Mouse (Mus musculus) spleen, adult 12 weeks (tissue): ENCODE data around the gene Wwtr1.

Source experiments
- DNase-seq: peaks from one replicate; pipeline ENCODE4 v3.0.0; 2022; ENCODE audit warnings: low spot score

Wwtr1 gene

GRCm38 (mm10) chr3:57557408-57557807, 18.3 kb downstream of the Wwtr1 start:
- no peak for DNase-seq

GRCm38 (mm10) chr3:57555560-57555959, 20.1 kb downstream of the Wwtr1 start:
- no peak for DNase-seq

DNA sequence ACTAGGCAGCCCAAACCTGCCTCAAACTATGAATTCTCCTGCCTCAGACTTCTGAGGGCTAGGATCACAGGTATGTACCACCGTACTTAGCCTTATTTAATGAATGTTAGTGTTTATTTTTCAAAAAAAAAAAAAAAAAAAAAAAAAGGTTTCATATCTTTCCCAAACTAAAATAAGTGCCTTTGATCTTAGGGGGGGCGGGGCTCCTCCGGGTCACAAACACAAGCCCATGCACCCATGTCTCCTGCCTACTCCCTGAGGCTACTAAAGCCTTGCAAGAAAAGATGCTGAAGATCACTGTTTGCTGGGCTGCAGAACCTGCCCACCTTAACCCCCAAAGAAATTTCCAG, 20.8 kb downstream of the Wwtr1 start:
- no peak for DNase-seq

DNA sequence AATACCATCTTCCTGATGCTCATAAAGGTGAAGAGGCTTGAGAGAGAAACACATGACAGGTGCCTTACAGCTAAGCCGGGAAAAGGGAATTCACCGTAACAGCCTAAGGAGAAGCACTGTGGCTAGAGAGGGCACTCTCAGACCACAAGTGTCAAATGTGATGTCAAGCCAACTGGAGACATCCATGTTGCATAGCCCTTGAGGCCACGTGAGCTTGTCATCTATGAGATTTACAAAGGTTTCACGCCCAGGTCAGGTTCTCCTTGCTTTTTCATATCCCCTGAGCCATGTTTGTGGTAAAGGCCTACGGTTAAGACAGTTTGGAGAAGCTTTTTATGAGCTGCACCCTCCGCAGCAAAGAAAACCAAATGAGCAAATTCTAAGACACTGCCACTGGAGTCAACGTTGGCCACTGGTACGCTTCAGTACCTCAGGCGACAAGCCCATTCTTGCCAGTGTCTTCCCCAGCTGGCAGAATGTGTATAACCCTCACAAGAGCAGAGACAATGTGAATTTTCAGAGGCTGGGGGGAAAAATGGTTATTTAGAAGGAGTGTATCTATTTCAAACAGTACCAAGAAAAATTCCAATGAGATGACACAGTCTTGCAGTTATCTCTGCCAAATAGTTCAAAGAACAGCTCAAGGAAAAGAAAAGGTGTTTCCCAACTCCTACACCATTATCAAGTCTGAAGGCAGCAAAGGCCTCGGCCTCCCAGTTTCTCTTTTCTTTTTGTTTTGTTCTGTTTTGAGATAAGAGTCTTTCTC, 21.4 kb downstream of the Wwtr1 start:
- no peak for DNase-seq

- no peak for DNase-seq
These were observed 22.6 kb downstream of the Wwtr1 start for GRCm38 (mm10) chr3:57553108-57553507.

GRCm38 (mm10) chr3:57551210-57551609, 24.5 kb downstream of the Wwtr1 start:
- no peak for DNase-seq

DNA sequence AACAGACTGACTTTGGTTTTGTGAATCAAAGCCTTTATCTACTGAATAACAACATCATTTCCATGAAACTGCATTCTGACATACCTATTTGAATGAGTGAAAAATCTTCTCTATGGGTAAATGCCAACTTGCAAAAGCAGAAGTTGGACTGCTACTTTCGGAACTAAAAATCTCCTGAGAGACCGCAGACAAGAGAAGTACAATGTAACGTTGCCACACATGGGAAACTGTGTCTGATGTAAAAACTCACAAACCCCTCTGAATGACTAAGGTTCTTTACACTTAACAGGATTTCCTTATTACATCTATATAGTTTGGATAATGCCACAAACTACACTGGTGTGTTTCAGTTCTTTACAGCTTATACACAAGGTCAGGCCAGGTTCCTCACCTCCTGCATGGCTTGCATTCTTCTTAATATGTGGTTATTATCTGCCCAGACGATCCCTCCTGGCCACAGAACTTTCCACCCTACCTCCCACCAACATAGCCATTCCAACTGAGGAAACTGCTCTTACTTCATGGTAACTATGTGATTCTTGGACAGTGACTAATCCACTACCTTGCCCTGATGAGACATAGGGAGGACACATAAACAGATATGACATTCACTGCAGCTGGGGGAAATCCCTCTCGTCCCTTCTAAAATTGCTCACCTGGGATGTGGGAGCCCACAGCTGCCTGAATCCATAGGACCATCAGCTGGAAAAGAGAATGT, 25.1 kb downstream of the Wwtr1 start:
- no peak for DNase-seq

DNA sequence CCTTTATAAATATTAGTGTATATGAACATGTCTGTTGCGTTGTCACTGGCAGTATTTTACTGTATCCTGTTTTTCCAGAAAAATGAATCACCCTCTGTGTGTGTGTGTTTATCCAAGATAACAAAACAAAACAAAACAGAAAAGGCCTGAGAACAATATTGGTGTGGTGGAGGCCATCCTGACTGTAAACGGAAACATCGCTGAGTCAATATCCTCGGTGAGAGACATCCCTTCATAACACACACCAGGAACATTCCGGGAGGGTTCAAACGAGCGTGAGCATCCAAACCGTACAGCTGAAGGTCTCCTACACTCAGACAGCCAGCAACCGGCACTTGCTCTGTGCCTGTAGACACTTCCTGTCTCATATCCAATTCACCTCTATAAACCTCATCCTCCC, 31.6 kb downstream of the Wwtr1 start:
- no peak for DNase-seq

- no peak for DNase-seq
These were observed 32.8 kb downstream of the Wwtr1 start for GRCm38 (mm10) chr3:57542848-57543380.

GRCm38 (mm10) chr3:57541205-57541604, 34.5 kb downstream of the Wwtr1 start:
- no peak for DNase-seq

GRCm38 (mm10) chr3:57540474-57540873, 35.2 kb downstream of the Wwtr1 start:
- DNase-seq = no peak

DNA sequence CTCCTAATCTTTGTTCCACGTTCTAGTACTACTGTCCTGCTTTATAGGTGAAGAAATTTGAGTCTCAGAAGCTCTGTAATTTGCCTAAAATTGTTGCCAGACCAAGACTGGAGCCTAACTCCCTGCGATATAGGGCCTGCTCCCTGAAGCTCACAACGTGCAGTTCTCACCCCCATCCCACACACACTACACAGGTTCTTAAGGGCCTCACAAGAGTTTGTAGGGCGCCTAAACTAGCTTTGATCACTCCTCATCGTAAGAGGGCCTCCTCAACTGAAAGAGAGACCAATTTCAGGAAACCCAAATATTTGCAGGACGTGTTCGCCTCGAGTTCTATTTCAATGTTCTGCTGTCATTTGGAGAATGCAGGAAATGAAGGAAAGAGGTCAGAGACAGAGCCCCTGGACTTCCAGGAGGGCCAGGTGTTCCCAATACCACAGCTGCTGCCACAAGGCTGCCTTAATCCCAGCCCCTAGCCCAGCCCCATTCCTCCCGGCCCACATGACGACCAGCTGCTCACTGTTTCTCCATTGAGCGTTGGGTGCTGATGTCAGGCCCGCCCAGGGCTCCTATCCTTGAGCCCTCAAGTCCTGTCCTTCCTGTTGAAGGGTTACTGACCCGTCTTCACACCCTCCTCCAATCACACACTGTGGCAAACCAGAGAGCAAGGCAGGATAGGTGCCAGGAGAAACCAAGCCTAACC, 40.1 kb downstream of the Wwtr1 start:
- no peak for DNase-seq

DNA sequence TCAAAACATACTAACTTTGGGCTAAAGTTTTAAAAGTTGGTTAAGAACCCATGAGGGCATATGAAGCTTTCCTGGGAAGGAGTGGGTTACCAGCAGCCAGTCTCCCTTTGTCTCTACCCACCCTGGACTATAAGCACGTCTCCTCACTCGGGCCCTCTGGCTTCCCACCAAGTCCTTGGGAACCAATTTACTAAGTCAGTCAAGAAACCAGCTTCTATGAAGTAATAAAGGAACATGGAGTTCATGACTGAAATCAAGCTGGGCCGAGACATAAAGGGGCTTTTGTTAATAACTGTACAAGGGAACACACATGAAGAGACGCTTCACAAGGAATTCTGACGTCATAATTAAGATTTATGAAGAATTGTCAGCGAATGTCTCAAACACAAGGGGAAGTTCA, 41.3 kb downstream of the Wwtr1 start:
- DNase-seq = no peak

GRCm38 (mm10) chr3:57533876-57534275, 41.8 kb downstream of the Wwtr1 start:
- no peak for DNase-seq

GRCm38 (mm10) chr3:57532991-57533725, 42.6 kb downstream of the Wwtr1 start:
- DNase-seq = no peak

GRCm38 (mm10) chr3:57530836-57531235, 44.9 kb downstream of the Wwtr1 start:
- no peak for DNase-seq

DNA sequence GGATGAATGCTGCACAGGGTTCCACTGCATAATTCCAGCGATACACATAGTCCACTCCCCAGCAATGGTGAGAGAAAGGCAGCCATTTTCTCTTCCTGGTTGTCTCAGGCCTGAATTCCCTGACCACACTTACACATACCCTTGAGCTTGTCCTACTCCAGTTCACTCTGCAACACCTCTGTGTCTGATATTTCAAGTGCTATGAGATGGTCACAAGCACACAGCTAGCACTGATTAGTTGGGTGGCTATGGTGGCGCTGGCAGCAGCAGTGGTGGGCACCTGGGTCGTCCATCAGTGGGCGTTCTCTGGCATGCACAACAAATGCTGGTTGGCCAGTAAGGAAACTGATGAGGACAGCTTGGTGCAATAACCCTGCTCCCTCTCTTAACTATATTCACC, 45.5 kb downstream of the Wwtr1 start:
- DNase-seq = no peak

DNA sequence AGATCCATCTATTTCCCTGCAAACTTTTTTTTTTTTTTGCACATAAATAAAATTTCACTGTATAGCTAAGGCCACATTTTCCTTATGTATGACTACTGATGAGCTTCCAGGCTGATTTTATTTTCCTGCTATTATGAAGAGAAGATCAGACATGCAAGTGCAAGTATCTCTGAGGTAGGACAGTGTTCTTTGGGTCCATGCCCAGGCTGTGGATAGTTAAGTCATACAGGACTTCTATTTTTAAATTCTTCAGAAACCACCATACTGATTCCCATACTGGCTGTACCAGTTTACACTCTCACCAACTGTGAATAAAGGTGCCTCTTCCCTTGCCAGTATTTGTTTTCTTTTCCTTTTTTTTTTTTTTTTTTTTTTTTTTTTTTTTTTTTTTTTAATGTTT, 48.6 kb downstream of the Wwtr1 start:
- DNase-seq = no peak

GRCm38 (mm10) chr3:57523093-57523492, 52.6 kb downstream of the Wwtr1 start:
- DNase-seq = no peak

- no peak for DNase-seq
These were observed 53.8 kb downstream of the Wwtr1 start for GRCm38 (mm10) chr3:57521876-57522275.

GRCm38 (mm10) chr3:57519995-57520394, 55.7 kb downstream of the Wwtr1 start:
- DNase-seq = no peak

DNA sequence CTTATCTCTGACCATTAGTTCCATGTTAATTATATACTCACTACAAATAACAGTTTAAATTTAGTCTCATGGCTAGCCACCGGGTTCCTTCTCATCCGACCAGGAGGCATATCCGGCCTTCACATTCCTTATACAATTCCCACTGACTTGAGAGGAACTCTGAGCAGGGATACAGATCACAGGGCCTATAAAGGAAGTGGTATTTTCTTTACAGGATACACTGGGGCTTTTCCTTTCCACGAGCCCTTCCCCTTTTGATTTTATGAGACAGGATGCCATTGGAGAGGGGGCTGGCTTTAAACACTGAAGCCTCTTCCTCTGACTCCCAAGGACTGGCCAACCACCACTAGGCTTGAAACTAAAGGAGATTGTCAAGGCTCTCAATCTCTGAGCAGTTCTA, 59.6 kb downstream of the Wwtr1 start:
- no peak for DNase-seq
